Mouse (Mus musculus) retina, embryonic 14.5 days (tissue): ENCODE measurements around the gene Nkx2-5.

ENCODE experiments used
- DNase-seq: peaks from one replicate; pipeline ENCODE4 v3.0.0-alpha.2; 2015; ENCODE audit warnings: low spot score

The Nkx2-5 gene

GRCm38 (mm10) chr17:26836786-26837545, 7.8 kb downstream of the Nkx2-5 start:
- DNase-seq, result peak; percentile 33

DNA sequence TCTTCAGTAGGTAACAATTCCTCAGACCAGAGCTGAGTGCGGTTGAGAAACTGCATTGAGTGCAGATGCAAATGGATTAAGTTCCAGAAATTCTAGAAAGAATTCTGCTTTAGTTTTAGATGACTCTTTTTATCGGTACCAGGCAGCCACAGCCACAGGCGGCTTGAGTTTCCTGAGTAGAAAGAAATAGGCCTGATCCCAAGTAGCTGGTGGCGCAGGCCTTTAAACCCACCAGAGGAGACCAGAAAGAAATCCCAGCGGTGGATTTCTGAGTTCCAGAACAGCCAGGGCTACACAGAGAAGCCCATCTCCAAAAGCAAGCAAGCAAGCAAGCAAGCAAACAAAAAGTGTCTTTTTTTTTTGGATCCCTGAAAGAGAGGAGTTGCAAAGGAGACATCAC, 8.4 kb downstream of the Nkx2-5 start:
- peak; percentile 3 for DNase-seq

- DNase-seq, result no peak
Measured at GRCm38 (mm10) chr17:26835956-26836355, 8.9 kb downstream of the Nkx2-5 start.

GRCm38 (mm10) chr17:26834966-26835755, 9.6 kb downstream of the Nkx2-5 start:
- DNase-seq, result no peak

GRCm38 (mm10) chr17:26834302-26834965, 10.4 kb downstream of the Nkx2-5 start:
- no peak for DNase-seq

GRCm38 (mm10) chr17:26833806-26834205, 11.0 kb downstream of the Nkx2-5 start:
- DNase-seq, result no peak

DNA sequence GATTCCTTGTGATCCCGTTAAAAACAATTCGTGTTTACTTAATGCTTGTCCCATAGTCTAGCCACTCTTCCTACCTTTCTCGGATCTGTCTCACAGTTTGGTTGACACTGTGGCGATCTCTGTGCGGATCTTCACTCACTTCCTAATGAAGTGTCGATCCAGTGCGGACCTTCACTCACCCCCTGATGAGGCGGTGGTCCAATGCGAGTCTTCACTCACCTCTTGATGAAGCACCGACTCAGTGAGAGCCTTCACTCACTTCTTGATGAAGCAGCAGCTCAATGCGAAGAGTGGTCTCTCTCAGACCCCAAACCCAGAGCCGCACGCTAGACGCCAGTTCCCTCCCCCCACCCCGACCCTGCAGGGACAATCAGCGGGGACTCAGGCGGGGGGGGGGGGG, 18.7 kb downstream of the Nkx2-5 start:
- DNase-seq, result no peak

DNA sequence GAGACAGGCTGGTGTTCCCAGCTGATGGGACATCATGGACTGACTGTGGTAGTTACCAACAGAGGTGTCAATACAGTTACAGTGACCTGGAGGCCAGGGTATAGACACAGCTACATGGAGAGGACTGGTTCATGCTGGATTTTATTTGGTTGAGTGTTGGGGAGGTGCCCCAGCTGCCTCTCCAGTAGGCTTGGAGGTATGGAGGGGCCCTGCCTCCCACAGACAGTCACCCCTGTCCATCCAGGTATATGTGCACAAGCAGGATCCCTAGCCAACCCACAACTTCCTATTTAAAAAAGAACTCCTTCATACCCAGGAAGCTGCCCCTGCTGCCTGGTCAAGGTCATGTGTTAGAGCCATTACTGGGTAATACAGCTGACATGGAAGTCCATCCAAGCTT, 27.0 kb downstream of the Nkx2-5 start:
- DNase-seq, result no peak

DNA sequence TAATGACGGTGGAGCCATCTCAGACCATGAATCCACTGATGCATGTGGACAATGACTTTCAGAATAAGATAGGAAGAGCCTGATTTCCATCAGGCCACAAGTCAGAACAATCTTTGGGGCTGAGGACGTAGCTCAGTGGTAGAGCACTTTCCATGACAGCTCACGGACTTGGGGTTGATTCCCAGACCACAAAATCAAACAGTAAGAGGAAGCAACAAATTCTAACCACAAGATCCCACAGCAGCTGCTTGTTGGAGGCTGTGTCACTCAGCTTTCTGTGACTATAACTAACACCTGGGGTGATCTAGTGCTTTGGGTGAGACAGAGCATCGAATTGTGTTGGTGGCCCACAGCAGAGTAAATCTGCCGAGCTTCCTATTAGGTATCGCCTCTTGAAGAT, 28.0 kb downstream of the Nkx2-5 start:
- no peak for DNase-seq

DNA sequence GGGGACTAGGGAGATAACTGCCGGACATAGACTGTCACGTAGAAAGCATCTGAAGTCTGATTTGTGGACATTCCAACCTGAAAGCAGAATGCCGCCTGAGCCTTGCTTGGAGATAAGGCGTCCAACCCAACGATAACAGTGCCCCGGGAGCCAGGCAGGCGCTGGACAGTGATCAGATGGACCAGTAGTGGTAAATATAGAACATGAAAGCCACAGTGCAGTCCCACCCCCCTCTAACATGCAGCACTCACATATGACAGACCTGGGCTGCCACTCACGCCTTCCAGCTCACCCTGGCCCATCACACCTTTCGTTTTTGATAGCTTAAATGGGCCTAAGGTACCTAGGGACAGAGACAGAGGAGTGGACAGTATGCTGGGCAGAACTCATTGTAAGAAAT, 31.3 kb downstream of the Nkx2-5 start:
- no peak for DNase-seq

DNA sequence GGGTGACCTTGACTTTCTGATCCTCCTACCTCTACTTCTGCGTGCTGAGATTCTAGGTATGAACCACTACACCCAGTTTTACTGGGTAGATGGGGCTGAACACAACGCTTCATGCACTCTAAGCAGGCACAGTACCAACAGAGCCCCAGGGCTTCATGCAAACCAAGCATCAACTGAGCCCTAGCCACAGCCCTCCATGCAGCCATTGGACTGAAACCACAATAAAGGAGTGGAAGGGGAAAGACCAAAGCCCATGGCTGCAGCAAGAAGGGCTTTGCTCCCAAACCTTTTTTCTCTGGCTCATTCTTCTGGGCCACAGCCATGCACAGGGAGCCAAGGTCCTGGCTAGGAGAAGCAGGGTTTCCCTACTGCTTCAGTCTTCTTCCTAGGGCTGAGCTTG, 32.2 kb downstream of the Nkx2-5 start:
- DNase-seq, result no peak

GRCm38 (mm10) chr17:26802886-26803285, 41.9 kb downstream of the Nkx2-5 start:
- no peak for DNase-seq

DNA sequence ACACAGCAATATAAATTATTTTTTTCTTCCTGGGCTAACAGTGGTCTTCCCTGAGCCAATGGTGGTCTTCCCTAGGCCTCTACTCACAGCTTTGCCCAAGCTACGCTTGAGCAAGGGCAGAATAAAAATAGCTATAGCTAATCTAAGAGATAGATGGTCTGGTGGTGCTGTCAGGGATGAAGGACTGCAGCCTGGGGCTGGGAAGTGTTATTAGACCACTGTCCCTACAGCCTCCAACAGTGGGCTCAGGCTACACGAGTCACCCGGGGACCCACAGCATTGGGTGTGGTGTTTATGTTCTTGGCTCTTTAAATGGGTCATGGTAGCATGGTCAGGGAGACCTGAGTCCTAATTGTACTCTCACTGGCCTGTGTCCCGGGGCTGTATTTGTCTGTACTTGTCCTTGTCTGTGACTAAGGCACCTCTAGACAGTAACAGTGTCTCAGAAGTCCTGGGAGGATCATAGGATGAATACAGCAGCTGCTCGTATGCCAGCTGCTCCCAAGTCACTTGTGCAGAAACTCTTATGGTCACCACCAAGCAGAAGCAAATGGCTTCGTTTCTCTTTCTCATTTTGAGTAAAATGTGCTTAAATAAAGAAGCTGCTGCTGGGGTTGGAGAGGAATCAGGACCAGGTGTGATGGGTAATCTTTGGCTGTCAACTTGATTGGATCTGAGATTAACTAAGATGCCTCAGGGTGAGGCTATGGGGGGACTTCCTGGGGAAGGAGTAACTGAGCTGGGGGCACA, 47.3 kb downstream of the Nkx2-5 start:
- no peak for DNase-seq

- DNase-seq, result no peak
Measured at GRCm38 (mm10) chr17:26795386-26795785, 49.4 kb downstream of the Nkx2-5 start.

GRCm38 (mm10) chr17:26794744-26795143, 50.1 kb downstream of the Nkx2-5 start:
- peak; percentile 69 for DNase-seq

- no peak for DNase-seq
Measured at GRCm38 (mm10) chr17:26793068-26793765, 51.6 kb downstream of the Nkx2-5 start.

- no peak for DNase-seq
Measured at GRCm38 (mm10) chr17:26792096-26792495, 52.7 kb downstream of the Nkx2-5 start.

GRCm38 (mm10) chr17:26791580-26791979, 53.2 kb downstream of the Nkx2-5 start:
- no peak for DNase-seq

DNA sequence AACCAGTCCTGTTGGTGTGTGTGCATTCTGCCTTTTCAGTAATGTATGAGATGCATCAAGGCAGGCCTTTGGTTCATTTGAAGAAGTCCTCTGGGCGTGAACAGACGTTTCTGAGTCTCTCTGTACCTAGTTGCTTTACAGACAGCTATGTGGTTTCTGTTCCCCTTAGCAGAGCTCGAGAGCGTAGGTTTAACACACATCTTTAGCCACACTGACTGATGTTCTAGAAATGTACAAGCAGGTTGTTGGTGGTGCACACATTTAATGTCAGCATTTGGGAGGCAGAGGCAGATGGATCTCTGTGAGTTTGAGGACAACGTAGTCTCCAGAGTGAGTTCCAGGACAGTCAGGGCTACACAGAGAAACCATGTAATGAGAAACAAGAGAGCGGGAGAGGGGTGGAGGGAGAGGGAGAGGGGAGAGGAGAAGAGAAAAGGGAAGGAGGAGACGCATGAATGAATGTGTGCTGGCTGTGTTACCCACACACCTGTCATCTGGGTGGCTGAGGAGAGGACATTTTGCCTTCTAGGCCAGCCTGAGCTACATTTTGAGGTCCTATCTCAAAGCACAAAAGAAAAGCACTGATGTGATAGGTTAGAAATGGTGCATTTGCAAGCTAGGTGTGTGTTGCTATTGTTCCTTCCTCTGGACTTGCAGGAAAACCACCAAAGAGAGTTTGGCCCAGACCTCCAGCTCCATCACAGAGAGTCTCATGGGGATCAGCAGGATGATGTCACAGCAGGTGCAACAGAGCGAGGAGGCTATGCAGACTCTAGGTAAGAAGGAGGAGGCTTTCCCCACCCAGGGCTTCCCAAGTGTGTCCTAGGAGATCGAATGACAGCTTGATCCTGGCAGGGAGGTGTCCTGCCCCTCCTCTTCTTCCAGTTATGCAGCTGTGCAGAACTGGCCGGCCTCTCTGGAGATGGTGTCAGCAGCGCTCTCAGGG, 54.3 kb downstream of the Nkx2-5 start:
- no peak for DNase-seq
